Mouse (Mus musculus) heart, embryonic 14.5 days (tissue): Measurements from ENCODE around the gene Rpsa. TPM values are rescaled to one million over a fixed set of nuclear protein-coding genes. Genes with fewer than 3 reads are reported as not detected.

ENCODE experiments used
- ATAC-seq: fragments of 200-750 bp; cut with Nextera tagmentation; 2 replicates; pipeline ENCODE4 v1.8.0; 2017; ENCODE audit warnings: low read depth, moderate TSS enrichment; ENCODE audit not compliant: insufficient number of reproducible peaks, insufficient read depth, low FRiP score
- H3K27ac ChIP-seq, 2 experiments: fragments of 200-500 bp in 1 of 2; fragments of 300-500 bp in 1 of 2; sonication (generic) in 1 of 2; replicated peaks in 1 of 2; 2 replicates each; pipeline ENCODE4 v1.5.1; 2012 to 2014; ENCODE audit warnings: low read depth in 2 of 2, low read length in 2 of 2, control low read depth in 1 of 2, mild to moderate bottlenecking in 1 of 2, mixed read lengths in 1 of 2; ENCODE audit not compliant: control insufficient read depth in 1 of 2, insufficient read depth in 1 of 2
- H3K27me3 ChIP-seq: fragments of 300-500 bp; sonication (generic); 2 replicates; pipeline ENCODE4 v1.6.1; 2014; ENCODE audit warnings: mild to moderate bottlenecking, low read length, control low read depth; ENCODE audit not compliant: control insufficient read depth, insufficient read depth
- H3K36me3 ChIP-seq: fragments of 300-500 bp; sonication (generic); 2 replicates; pipeline ENCODE4 v1.6.1; 2014; ENCODE audit warnings: mild to moderate bottlenecking, control low read depth, low read length, mixed read lengths; ENCODE audit not compliant: control insufficient read depth, insufficient read depth
- H3K4me1 ChIP-seq, 2 experiments: fragments of 200-500 bp in 1 of 2; fragments of 300-500 bp in 1 of 2; sonication (generic) in 1 of 2; 2 replicates each; pipeline ENCODE4 v1.6.1; 2012 to 2014; ENCODE audit warnings: low read length in 2 of 2, control low read depth in 1 of 2, mixed read lengths in 1 of 2; ENCODE audit not compliant: control insufficient read depth in 2 of 2, insufficient read depth in 2 of 2
- H3K4me2 ChIP-seq: fragments of 300-500 bp; sonication (generic); 2 replicates; pipeline ENCODE4 v1.6.1; 2014; ENCODE audit warnings: mild to moderate bottlenecking, low read length
- H3K4me3 ChIP-seq, 2 experiments: fragments of 200-500 bp in 1 of 2; fragments of 300-500 bp in 1 of 2; sonication (generic) in 1 of 2; 2 replicates each; pipeline ENCODE4 v1.5.1; 2012 to 2014; ENCODE audit warnings: low read length in 2 of 2, mild to moderate bottlenecking in 2 of 2, control low read depth in 1 of 2, low read depth in 1 of 2, moderate library complexity in 1 of 2; ENCODE audit not compliant: control insufficient read depth in 1 of 2, insufficient read depth in 1 of 2
- H3K9ac ChIP-seq: fragments of 300-500 bp; sonication (generic); 2 replicates; pipeline ENCODE4 v1.6.1; 2014; ENCODE audit warnings: mild to moderate bottlenecking, low read length
- H3K9me3 ChIP-seq: fragments of 300-500 bp; sonication (generic); 2 replicates; pipeline ENCODE4 v1.6.1; 2016; ENCODE audit warnings: low read length, control low read depth; ENCODE audit not compliant: control insufficient read depth
- WGBS: fragments of 180-500 bp; shearing (Covaris S2); extraction: QIAGEN DNeasy Blood & Tissue Kit; methylation state at CpG from one replicate; pipeline ENCODE4 v1.1.7; 2014; 5-methylcytosine and 5-hydroxymethylcytosine counted together
- polyA plus RNA-seq: library from polyadenylated mRNA; unstranded; fragments of >200 nt; fragmentation: Nextera tagmentation; extraction: Ambion mirVana; gene quantifications from 2 replicates; pipeline ENCODE4 v1.2.1, GENCODE M21; 2014

Gene Rpsa
- polyA plus RNA-seq, 1 experiment from 2014 or later, result 1,200 TPM

GRCm38 (mm10) chr9:120174436-120175137 is 47.1 kb downstream of the Rpsa start:
- no peaks in the 10 kb centered on the region for H3K9me3 ChIP-seq
- H3K4me2 ChIP-seq, result no peak overlapping the region
- no peaks in the 10 kb centered on the region for H3K36me3 ChIP-seq
- 82% methylated on average over 18 of the region's 18 CpGs for WGBS
- no peak for ATAC-seq
- no peak overlapping the region for H3K27ac ChIP-seq
- no peak overlapping the region for H3K9ac ChIP-seq
- no peaks in the 10 kb centered on the region for H3K27me3 ChIP-seq
- H3K4me1 ChIP-seq, result no peaks in the 10 kb centered on the region
- H3K4me3 ChIP-seq, result no peak overlapping the region

- H3K27ac ChIP-seq, result no peak overlapping the region
- H3K4me3 ChIP-seq, result no peak overlapping the region
- H3K4me1 ChIP-seq, result no peaks in the 10 kb centered on the region
- ATAC-seq, result no peak
- no peaks in the 10 kb centered on the region for H3K9me3 ChIP-seq
- 72% methylated on average over 10 of the region's 10 CpGs for WGBS
- no peak overlapping the region for H3K4me2 ChIP-seq
- no peaks in the 10 kb centered on the region for H3K27me3 ChIP-seq
- no peak overlapping the region for H3K9ac ChIP-seq
- H3K36me3 ChIP-seq, result no peaks in the 10 kb centered on the region
Measured at GRCm38 (mm10) chr9:120178813-120179212, 51.3 kb downstream of the Rpsa start.

Other genes with a start within 250 kb of the Rpsa start
- gene Wdr48, start 232.8 kb upstream of the Rpsa start, polyA plus RNA-seq, result 36.1 and 38.9 TPM in 2 replicates
- gene Gorasp1, start 190.1 kb upstream of the Rpsa start, polyA plus RNA-seq, result 19.5 and 23.2 TPM in 2 replicates
- 0.07 and 0.49 TPM in 2 replicates for gene Ttc21a, start 190.1 kb upstream of the Rpsa start, polyA plus RNA-seq
- 1.7 and 3.2 TPM in 2 replicates for gene Csrnp1, start 143.0 kb upstream of the Rpsa start, polyA plus RNA-seq
- 57.1 and 59.9 TPM in 2 replicates for gene Xirp1, start 104.1 kb upstream of the Rpsa start, polyA plus RNA-seq
- gene Cx3cr1, start 57.8 kb upstream of the Rpsa start, polyA plus RNA-seq, result 7.5 and 9.0 TPM in 2 replicates
- 0.18 TPM in 1 of 2 replicates, not detected in the other for gene Ccr8, start 35.6 kb upstream of the Rpsa start, polyA plus RNA-seq
- gene Slc25a38, start 17.3 kb upstream of the Rpsa start, polyA plus RNA-seq, result 15.9 and 19.5 TPM in 2 replicates
- not detected in 2 replicates for gene Mobp, start 22.0 kb downstream of the Rpsa start, polyA plus RNA-seq
- 0.39 and 0.46 TPM in 2 replicates for gene Myrip, start 173.8 kb downstream of the Rpsa start, polyA plus RNA-seq